Mouse (Mus musculus) urinary bladder, adult 2 months (tissue): Measurements from ENCODE around the gene Scgb2b12. TPM values are rescaled to one million over a fixed set of nuclear protein-coding genes. Genes with fewer than 3 reads are reported as not detected.
"Not testable (repeated sequence)": the region's sequence is repeated elsewhere in the genome, so short reads cannot be mapped to it uniquely, and the experiment has no call there.

Experiments
- DNase-seq: peaks from one replicate; pipeline ENCODE4 v3.0.0; 2022; ENCODE audit warnings: low spot score
- polyA plus RNA-seq: library from polyadenylated mRNA; depleted of rRNA; stranded (reverse); fragments of >200 nt; gene quantifications from 2 replicates; pipeline ENCODE4 v1.2.3, GENCODE M21; 2012; rRNA removed

Scgb2b12 gene
- polyA plus RNA-seq: not detected in 2 replicates

DNA sequence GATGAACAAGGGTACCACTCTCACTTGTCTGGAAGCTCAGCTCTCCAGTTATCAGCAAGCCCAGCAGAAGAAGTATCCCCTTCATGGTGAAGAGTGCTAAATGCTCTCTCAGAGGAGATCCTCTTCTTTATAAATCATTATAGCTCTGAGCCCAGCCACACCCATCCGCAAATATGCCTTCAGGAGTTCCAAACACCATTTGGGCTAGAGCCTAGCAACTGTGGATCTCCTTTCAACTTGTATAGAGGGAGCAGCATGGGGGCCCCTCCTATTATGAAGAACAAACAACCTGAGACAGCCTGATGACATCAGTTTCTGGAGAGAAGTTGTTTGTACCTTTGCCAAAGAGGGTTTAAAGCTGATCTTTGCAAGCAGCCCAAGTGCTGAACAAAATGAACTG is at the start of gene Scgb2b12:
Gene Scgb2b12 (minus strand): TSS at position 101 of the 400 bp plus-strand sequence.
- DNase-seq: not testable (repeated sequence)

DNA sequence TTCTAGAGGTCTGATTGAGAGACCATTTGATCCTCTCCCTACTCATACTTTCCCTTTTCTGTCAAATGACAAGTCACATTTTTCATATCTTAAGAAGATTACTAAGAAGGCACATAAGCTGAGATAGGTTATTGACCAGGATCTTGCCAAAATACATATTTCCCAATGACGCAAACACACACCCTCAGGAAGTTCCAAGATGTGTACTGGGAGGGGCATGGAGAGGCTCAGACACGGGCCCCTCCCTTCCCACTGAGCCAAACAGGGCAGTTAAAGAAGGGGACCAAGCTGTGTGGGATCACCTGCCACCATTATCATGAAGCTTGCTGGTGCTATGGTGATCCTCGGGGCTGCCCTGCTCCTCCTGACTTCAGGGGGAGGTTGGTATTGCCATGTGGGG is 6.8 kb upstream of the Scgb2b12 start, which contains the start of gene Scgb1b12:
Gene Scgb1b12 (plus strand): TSS at position 301 of the 400 bp plus-strand sequence.
- DNase-seq: not testable (repeated sequence)

Other genes with a start within 250 kb of the Scgb2b12 start
- gene Scgb1b10, start 226.4 kb downstream of the Scgb2b12 start, polyA plus RNA-seq: not detected in 2 replicates
- not detected in 2 replicates for gene Scgb2b11, start 116.1 kb downstream of the Scgb2b12 start, polyA plus RNA-seq
- not detected in 2 replicates for gene Scgb1b11, start 104.4 kb downstream of the Scgb2b12 start, polyA plus RNA-seq
- not detected in 2 replicates for gene Scgb1b12, start 6.9 kb upstream of the Scgb2b12 start, polyA plus RNA-seq
- gene Scgb1b29, start 114.3 kb upstream of the Scgb2b12 start, polyA plus RNA-seq: not detected in 2 replicates